Mouse (Mus musculus) liver, embryonic 12.5 days (tissue): Measurements from ENCODE around the gene Hist1h2ac. TPM values are rescaled to one million over a fixed set of nuclear protein-coding genes. Genes with fewer than 3 reads are reported as not detected.
"Not testable (repeated sequence)": the region's sequence is repeated elsewhere in the genome, so short reads cannot be mapped to it uniquely, and the experiment has no call there.

Source experiments
- ATAC-seq: fragments of 200-750 bp; cut with Nextera tagmentation; 2 replicates; pipeline ENCODE4 v1.8.0; 2017; ENCODE audit warnings: moderate number of reproducible peaks, mild to moderate bottlenecking, moderate library complexity
- H3K27ac ChIP-seq: fragments of 300-500 bp; sonication (generic); 2 replicates; pipeline ENCODE4 v1.5.1; 2016; ENCODE audit warnings: mild to moderate bottlenecking
- H3K27me3 ChIP-seq: fragments of 300-500 bp; sonication (generic); replicated peaks from 2 replicates; pipeline ENCODE4 v1.6.1; 2016; ENCODE audit warnings: mild to moderate bottlenecking, moderate library complexity
- H3K36me3 ChIP-seq: fragments of 300-500 bp; sonication (generic); 2 replicates; pipeline ENCODE4 v1.6.1; 2016; ENCODE audit warnings: mild to moderate bottlenecking, moderate library complexity
- H3K4me1 ChIP-seq: fragments of 300-500 bp; sonication (generic); 2 replicates; pipeline ENCODE4 v1.6.1; 2016
- H3K4me2 ChIP-seq: fragments of 300-500 bp; sonication (generic); 2 replicates; pipeline ENCODE4 v1.6.1; 2016; ENCODE audit warnings: mild to moderate bottlenecking, moderate library complexity
- H3K4me3 ChIP-seq: fragments of 300-500 bp; sonication (generic); 2 replicates; pipeline ENCODE4 v1.5.1; 2016; ENCODE audit warnings: mild to moderate bottlenecking, moderate library complexity
- H3K9ac ChIP-seq: fragments of 300-500 bp; sonication (generic); 2 replicates; pipeline ENCODE4 v1.6.1; 2016; ENCODE audit warnings: mild to moderate bottlenecking, moderate library complexity
- H3K9me3 ChIP-seq: fragments of 300-500 bp; sonication (generic); replicated peaks from 2 replicates; pipeline ENCODE4 v1.6.1; 2016; ENCODE audit warnings: mild to moderate bottlenecking, moderate library complexity
- WGBS: fragments of 180-500 bp; shearing (Covaris S2); methylation state at CpG from one replicate; pipeline ENCODE4 v1.1.7; 2016; ENCODE audit not compliant: insufficient replicate concordance; 5-methylcytosine and 5-hydroxymethylcytosine counted together
- polyA plus RNA-seq: library from polyadenylated mRNA; unstranded; fragments of >200 nt; fragmentation: Nextera tagmentation; extraction: Ambion mirVana; gene quantifications from 2 replicates; pipeline ENCODE4 v1.2.1, GENCODE M21; 2016

The Hist1h2ac gene
- 0.91 and 1.3 TPM in 2 replicates for polyA plus RNA-seq

- ATAC-seq, result peak; percentile 94
- 0% methylated on average over 29 of the region's 32 CpGs for WGBS
- H3K4me1 ChIP-seq, result peaks cover 59% of the 10 kb centered on the region
- peak within 1 kb of the TSS; percentile 82 for H3K9ac ChIP-seq
- peak within 1 kb of the TSS; percentile 99 for H3K27ac ChIP-seq
- no peaks in the 10 kb centered on the region for H3K36me3 ChIP-seq
- H3K4me2 ChIP-seq, result peak within 1 kb of the TSS; percentile 78
- H3K27me3 ChIP-seq, result no peaks in the 10 kb centered on the region
- no peaks in the 10 kb centered on the region for H3K9me3 ChIP-seq
- H3K4me3 ChIP-seq, result peak within 1 kb of the TSS; percentile 60
Measured at GRCm38 (mm10) chr13:23683755-23684281, at the start of gene Hist1h2ac, which contains the start of gene Hist1h2bc. Hist1h2ac (minus strand) TSS chr13:23683948. Hist1h2bc (plus strand) TSS chr13:23684199.

DNA sequence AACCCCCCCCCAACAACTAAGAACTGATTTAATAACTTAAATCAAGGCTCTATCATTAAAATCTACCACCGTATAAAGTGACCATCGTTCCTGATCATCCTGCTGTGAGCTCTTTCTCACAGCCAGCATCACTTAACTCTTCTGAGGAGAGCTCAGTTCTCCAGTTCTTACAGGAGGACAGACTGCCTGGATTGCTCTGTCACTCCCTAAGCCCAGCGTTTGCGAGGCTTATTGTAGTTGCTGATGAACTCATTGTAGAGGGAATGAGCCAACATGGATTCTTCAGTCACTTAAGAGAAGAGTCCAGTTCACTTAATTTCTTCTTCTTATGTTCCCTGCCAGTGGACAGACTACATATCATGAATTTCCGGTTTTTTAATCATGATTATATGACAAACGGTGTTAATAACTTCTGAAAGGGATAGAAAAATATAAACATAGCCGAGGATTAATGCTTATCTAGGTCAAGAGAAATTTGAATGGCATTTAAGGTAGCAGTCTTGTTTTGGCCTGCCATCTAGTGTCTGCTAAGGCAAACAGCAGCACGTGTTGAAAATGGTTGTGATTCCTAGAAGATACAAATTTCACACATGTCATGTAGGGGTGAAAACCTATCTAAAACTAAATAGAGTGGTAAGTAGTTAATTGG, 48.5 kb upstream of the Hist1h2ac start:
- WGBS, result 23% methylated on average over 8 of the region's 8 CpGs
- Histone ChIP-seq H3K27me3 (no peaks in the 10 kb centered on the region), H3K9ac (0 out of 2 replicates have a peak overlapping the region, but pooled peaks have one; percentile 22), H3K36me3 (no peaks in the 10 kb centered on the region), H3K4me2 (no peak overlapping the region), H3K9me3 (no peaks in the 10 kb centered on the region), H3K4me1 (peaks cover 34% of the 10 kb centered on the region), H3K4me3 (no peak overlapping the region), H3K27ac (no peak overlapping the region)
- ATAC-seq, result no peak

DNA sequence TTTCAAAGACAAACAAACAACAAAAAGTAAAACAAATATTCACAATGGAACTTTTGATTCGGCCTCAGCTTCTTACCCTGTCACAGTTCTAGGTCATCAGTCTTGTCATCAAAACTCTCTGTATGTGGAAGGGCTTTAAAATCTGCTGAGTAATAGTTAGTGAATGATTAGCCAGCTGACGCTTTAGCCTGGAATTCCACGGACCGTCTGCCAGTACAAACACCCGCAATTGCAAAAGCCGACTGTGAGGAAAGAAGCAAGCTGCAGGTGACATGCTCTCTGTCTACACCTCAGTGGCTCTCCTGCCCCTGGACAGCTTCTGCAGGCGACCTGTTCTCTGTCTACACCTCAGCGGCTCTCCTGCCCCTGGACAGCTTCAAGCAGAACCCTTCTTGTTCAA, 46.7 kb upstream of the Hist1h2ac start:
- ATAC-seq, result peak; percentile 46; the same call in 1 of the 2 replicates
- no peaks in the 10 kb centered on the region for H3K36me3 ChIP-seq
- H3K27me3 ChIP-seq, result 0 out of 2 replicates have a peak, but pooled peaks cover 2% of the 10 kb centered on the region
- no peak overlapping the region for H3K9ac ChIP-seq
- 0 out of 2 replicates have a peak overlapping the region, but pooled peaks have one; percentile 37 for H3K27ac ChIP-seq
- peaks cover 40% of the 10 kb centered on the region for H3K4me1 ChIP-seq
- H3K4me2 ChIP-seq, result no peak overlapping the region
- H3K9me3 ChIP-seq, result no peaks in the 10 kb centered on the region
- WGBS, result 66% methylated on average over 8 of the region's 8 CpGs
- no peak overlapping the region for H3K4me3 ChIP-seq

DNA sequence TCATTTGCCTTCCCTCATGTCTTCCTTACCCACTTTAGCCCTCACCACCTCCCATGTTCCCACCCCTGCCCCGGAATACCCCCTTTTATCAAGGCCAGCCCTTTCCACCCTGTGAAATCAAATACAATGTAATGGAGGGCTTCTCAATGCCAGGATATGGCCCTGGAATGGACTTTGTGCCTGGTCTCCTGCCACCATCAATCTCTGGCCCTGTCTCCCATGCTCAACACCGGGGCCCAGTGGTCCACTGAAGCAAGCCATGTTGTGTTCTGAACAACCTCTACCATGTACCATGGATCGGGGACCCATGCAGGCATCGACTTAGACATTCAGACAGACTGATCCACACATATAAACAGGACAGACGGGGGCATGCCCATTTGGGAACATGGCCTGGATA, 46.0 kb upstream of the Hist1h2ac start:
- Histone ChIP-seq H3K4me2 (no peak overlapping the region), H3K4me1 (peaks cover 47% of the 10 kb centered on the region), H3K4me3 (no peak overlapping the region), H3K9me3 (no peaks in the 10 kb centered on the region), H3K27ac (0 out of 2 replicates have a peak overlapping the region, but pooled peaks have one; percentile 65), H3K27me3 (0 out of 2 replicates have a peak, but pooled peaks cover 2% of the 10 kb centered on the region), H3K36me3 (no peaks in the 10 kb centered on the region), H3K9ac (no peak overlapping the region)
- 78% methylated on average over 5 of the region's 5 CpGs for WGBS
- no peak for ATAC-seq

GRCm38 (mm10) chr13:23729192-23729525, 45.4 kb upstream of the Hist1h2ac start:
- 51% methylated on average over 9 of the region's 9 CpGs for WGBS
- ATAC-seq, result no peak
- Histone ChIP-seq H3K9me3 (no peaks in the 10 kb centered on the region), H3K4me1 (peaks cover 53% of the 10 kb centered on the region), H3K4me2 (peak overlapping the region; percentile 40), H3K4me3 (no peak overlapping the region), H3K36me3 (no peaks in the 10 kb centered on the region), H3K9ac (no peak overlapping the region; the same call in 1 of the 2 replicates), H3K27ac (0 out of 2 replicates have a peak overlapping the region, but pooled peaks have one; percentile 65), H3K27me3 (0 out of 2 replicates have a peak, but pooled peaks cover 2% of the 10 kb centered on the region)

- no peak overlapping the region for H3K4me3 ChIP-seq
- H3K27me3 ChIP-seq, result 0 out of 2 replicates have a peak, but pooled peaks cover 2% of the 10 kb centered on the region
- H3K36me3 ChIP-seq, result no peaks in the 10 kb centered on the region
- no peaks in the 10 kb centered on the region for H3K9me3 ChIP-seq
- 0 out of 2 replicates have a peak overlapping the region, but pooled peaks have one; percentile 65 for H3K27ac ChIP-seq
- H3K9ac ChIP-seq, result peak overlapping the region; percentile 40; the same call in 1 of the 2 replicates
- H3K4me2 ChIP-seq, result peak overlapping the region; percentile 40
- 46% methylated on average over 18 of the region's 18 CpGs for WGBS
- H3K4me1 ChIP-seq, result peaks cover 58% of the 10 kb centered on the region
- 0 out of 2 replicates have a peak, but pooled peaks have one; percentile 36 for ATAC-seq
Measured at GRCm38 (mm10) chr13:23728472-23729191, 44.9 kb upstream of the Hist1h2ac start.

DNA sequence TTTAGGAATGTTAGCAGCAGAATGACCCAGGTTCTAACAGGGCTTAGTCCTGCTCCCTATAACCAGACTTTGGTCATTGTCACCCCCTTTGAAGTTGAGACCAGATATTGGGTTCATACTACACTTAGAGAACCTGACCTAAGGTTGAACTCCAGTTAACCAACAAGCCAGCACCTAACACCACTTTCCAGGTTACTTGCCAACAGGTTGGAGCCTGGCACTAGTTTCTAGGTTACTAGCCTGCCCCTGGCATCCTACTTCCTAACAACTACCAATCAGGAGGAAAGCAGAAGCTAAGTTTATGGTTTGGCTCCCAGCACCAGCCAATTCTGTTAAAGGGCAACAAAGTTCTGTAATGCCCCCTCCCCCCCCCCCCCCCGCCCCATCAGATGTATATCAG, 41.5 kb upstream of the Hist1h2ac start:
- Histone ChIP-seq H3K4me2 (no peak overlapping the region), H3K9ac (no peak overlapping the region), H3K4me3 (no peak overlapping the region), H3K27ac (0 out of 2 replicates have a peak overlapping the region, but pooled peaks have one; percentile 25), H3K4me1 (peaks cover 60% of the 10 kb centered on the region), H3K36me3 (no peaks in the 10 kb centered on the region), H3K27me3 (0 out of 2 replicates have a peak, but pooled peaks cover 2% of the 10 kb centered on the region), H3K9me3 (no peaks in the 10 kb centered on the region)
- WGBS, result no CpG with 5 or more reads among the region's 1 CpGs
- ATAC-seq, result no peak

GRCm38 (mm10) chr13:23724239-23724638, 40.5 kb upstream of the Hist1h2ac start:
- H3K4me3 ChIP-seq, result no peak overlapping the region
- peaks cover 53% of the 10 kb centered on the region for H3K4me1 ChIP-seq
- no peak overlapping the region for H3K27ac ChIP-seq
- H3K9me3 ChIP-seq, result no peaks in the 10 kb centered on the region
- H3K27me3 ChIP-seq, result 0 out of 2 replicates have a peak, but pooled peaks cover 2% of the 10 kb centered on the region
- 44% methylated on average over 4 of the region's 4 CpGs for WGBS
- no peaks in the 10 kb centered on the region for H3K36me3 ChIP-seq
- peak overlapping the region; percentile 27; the same call in 1 of the 2 replicates for H3K4me2 ChIP-seq
- H3K9ac ChIP-seq, result peak overlapping the region; percentile 31; the same call in 1 of the 2 replicates
- ATAC-seq, result 0 out of 2 replicates have a peak, but pooled peaks have one; percentile 30

DNA sequence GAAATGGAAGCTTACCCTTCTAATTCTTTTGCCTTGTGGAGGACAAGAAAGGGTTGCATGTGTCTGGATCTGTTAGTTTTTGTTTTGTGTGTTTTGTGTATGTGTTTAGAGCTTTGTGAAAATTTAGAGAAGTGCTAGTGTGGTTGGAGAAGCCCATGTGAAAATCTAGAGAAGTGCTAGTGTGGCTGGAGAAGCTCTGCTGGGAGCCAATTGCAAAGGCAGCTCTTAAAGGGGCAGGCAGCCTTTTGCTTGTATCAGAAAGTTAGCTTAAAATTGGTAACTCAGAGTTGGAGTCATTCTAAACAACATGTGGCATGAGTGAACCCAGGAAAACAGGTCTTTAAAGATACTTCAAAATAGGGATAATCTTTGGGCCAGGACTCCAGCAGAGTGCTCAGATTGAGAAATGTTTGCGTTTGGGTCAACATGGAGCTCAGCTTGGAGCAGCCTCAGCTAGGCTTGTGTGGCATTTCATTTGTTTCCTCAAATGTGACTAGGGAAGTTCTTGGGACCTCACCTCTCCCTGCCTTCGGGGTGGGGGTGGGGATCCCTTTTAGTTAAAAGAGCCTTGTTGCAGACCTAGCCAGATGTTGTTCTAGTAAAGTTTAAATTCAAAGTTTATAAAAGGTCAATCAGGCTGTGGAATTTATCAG, 34.0 kb upstream of the Hist1h2ac start:
- H3K9me3 ChIP-seq, H3K4me3 ChIP-seq, H3K27me3 ChIP-seq, H3K36me3 ChIP-seq, H3K9ac ChIP-seq, H3K4me1 ChIP-seq, H3K4me2 ChIP-seq, ATAC-seq: not testable (repeated sequence)
- H3K27ac ChIP-seq, result 0 out of 2 replicates have a peak overlapping the region, but pooled peaks have one; percentile 20
- WGBS, result 12% methylated on average over 2 of the region's 2 CpGs

DNA sequence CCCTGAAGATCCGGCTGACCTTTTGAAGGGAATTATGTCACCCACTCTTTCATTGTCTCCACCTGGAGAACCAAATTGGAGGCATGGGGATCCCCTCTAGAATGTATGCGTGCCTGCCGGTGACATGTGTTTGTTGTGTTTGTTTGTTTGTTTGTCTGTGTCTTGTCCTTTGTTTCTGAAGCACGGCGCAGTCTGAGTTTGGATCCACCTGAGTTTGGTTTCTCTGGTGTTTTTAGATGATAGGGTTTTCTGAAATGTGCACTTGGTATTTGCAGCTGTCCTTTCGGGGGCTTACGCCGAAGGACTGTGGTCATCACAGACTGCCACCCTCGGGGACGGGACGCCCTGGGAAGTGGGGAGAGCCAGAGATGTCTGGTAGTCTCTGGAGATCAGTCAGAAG, 33.4 kb upstream of the Hist1h2ac start:
- Histone ChIP-seq H3K9ac (no peak overlapping the region), H3K27me3 (no peaks in the 10 kb centered on the region; the same call in 1 of the 2 replicates), H3K36me3 (no peaks in the 10 kb centered on the region), H3K4me1 (0 out of 2 replicates have a peak, but pooled peaks cover 3% of the 10 kb centered on the region), H3K4me2 (no peak overlapping the region), H3K9me3 (no peaks in the 10 kb centered on the region), H3K4me3 (no peak overlapping the region), H3K27ac (0 out of 2 replicates have a peak overlapping the region, but pooled peaks have one; percentile 20)
- WGBS, result 44% methylated on average over 11 of the region's 11 CpGs
- no peak for ATAC-seq
